Mouse (Mus musculus) embryonic facial prominence, embryonic 12.5 days (tissue): ENCODE measurements around the gene Bdkrb2. TPM values are rescaled to one million over a fixed set of nuclear protein-coding genes. Genes with fewer than 3 reads are reported as not detected.

ENCODE experiments used
- ATAC-seq: fragments of 200-750 bp; cut with Nextera tagmentation; 2 replicates; pipeline ENCODE4 v1.8.0; 2017; ENCODE audit not compliant: insufficient number of reproducible peaks, insufficient read depth, low FRiP score, low TSS enrichment
- H3K27ac ChIP-seq: fragments of 300-500 bp; sonication (generic); 2 replicates; pipeline ENCODE4 v1.5.1; 2016; ENCODE audit warnings: mild to moderate bottlenecking
- H3K27me3 ChIP-seq: fragments of 300-500 bp; sonication (generic); 2 replicates; pipeline ENCODE4 v1.6.1; 2016; ENCODE audit warnings: mild to moderate bottlenecking, moderate library complexity
- H3K36me3 ChIP-seq: fragments of 300-500 bp; sonication (generic); 2 replicates; pipeline ENCODE4 v1.6.1; 2016; ENCODE audit warnings: mild to moderate bottlenecking
- H3K4me1 ChIP-seq: fragments of 300-500 bp; sonication (generic); 2 replicates; pipeline ENCODE4 v1.6.1; 2016
- H3K4me2 ChIP-seq: fragments of 300-500 bp; sonication (generic); replicated peaks from 2 replicates; pipeline ENCODE4 v1.6.1; 2016; ENCODE audit warnings: mild to moderate bottlenecking, moderate library complexity
- H3K4me3 ChIP-seq: fragments of 300-500 bp; sonication (generic); 2 replicates; pipeline ENCODE4 v1.5.1; 2016; ENCODE audit warnings: mild to moderate bottlenecking
- H3K9ac ChIP-seq: fragments of 300-500 bp; sonication (generic); 2 replicates; pipeline ENCODE4 v1.6.1; 2016; ENCODE audit warnings: mild to moderate bottlenecking, moderate library complexity
- H3K9me3 ChIP-seq: fragments of 300-500 bp; sonication (generic); 2 replicates; pipeline ENCODE4 v1.6.1; 2016; ENCODE audit warnings: mild to moderate bottlenecking, moderate library complexity
- WGBS: fragments of 180-500 bp; shearing (Covaris S2); methylation state at CpG from one replicate; pipeline ENCODE4 v1.1.7; 2016; 5-methylcytosine and 5-hydroxymethylcytosine counted together
- polyA plus RNA-seq: library from polyadenylated mRNA; unstranded; fragments of >200 nt; fragmentation: Nextera tagmentation; extraction: Ambion mirVana; gene quantifications from 2 replicates; pipeline ENCODE4 v1.2.1, GENCODE M21; 2016

Bdkrb2 gene
- polyA plus RNA-seq = 0.99 and 1.1 TPM in 2 replicates

- H3K4me1 ChIP-seq = peaks cover 21% of the 10 kb centered on the region
- peaks cover 37% of the 10 kb centered on the region for H3K27me3 ChIP-seq
- H3K4me2 ChIP-seq = peak within 1 kb of the TSS; percentile 64
- H3K27ac ChIP-seq = no peak within 1 kb of the TSS
- WGBS = 2% methylated on average over 25 of the region's 25 CpGs
- peak; percentile 74 for ATAC-seq
- 0 out of 2 replicates have a peak, but pooled peaks cover 9% of the 10 kb centered on the region for H3K9me3 ChIP-seq
- H3K36me3 ChIP-seq = no peaks in the 10 kb centered on the region
- H3K9ac ChIP-seq = no peak within 1 kb of the TSS; the same call in 1 of the 2 replicates
- peak within 1 kb of the TSS; percentile 37 for H3K4me3 ChIP-seq
Observed at GRCm38 (mm10) chr12:105562936-105563680, at the start of gene Bdkrb2. Bdkrb2 (plus strand) TSS chr12:105563226.

GRCm38 (mm10) chr12:105514111-105514510, 48.9 kb upstream of the Bdkrb2 start:
- Histone ChIP-seq H3K4me3 (no peak overlapping the region), H3K4me1 (0 out of 2 replicates have a peak, but pooled peaks cover 2% of the 10 kb centered on the region), H3K27me3 (no peaks in the 10 kb centered on the region), H3K27ac (no peak overlapping the region), H3K9ac (no peak overlapping the region), H3K36me3 (no peaks in the 10 kb centered on the region), H3K9me3 (no peaks in the 10 kb centered on the region), H3K4me2 (no peak overlapping the region)
- no peak for ATAC-seq
- 87% methylated on average over 10 of the region's 10 CpGs for WGBS

GRCm38 (mm10) chr12:105517026-105517675, 45.9 kb upstream of the Bdkrb2 start:
- Histone ChIP-seq H3K27me3 (no peaks in the 10 kb centered on the region), H3K9me3 (no peaks in the 10 kb centered on the region), H3K9ac (no peak overlapping the region), H3K36me3 (no peaks in the 10 kb centered on the region), H3K4me2 (no peak overlapping the region), H3K4me1 (0 out of 2 replicates have a peak, but pooled peaks cover 2% of the 10 kb centered on the region), H3K4me3 (no peak overlapping the region), H3K27ac (no peak overlapping the region)
- WGBS = 82% methylated on average over 21 of the region's 21 CpGs
- ATAC-seq = no peak

- no peak overlapping the region for H3K9ac ChIP-seq
- H3K27me3 ChIP-seq = no peaks in the 10 kb centered on the region
- H3K36me3 ChIP-seq = no peaks in the 10 kb centered on the region
- no peak overlapping the region for H3K4me2 ChIP-seq
- WGBS = 77% methylated on average over 2 of the region's 2 CpGs
- no peak for ATAC-seq
- 0 out of 2 replicates have a peak, but pooled peaks cover 2% of the 10 kb centered on the region for H3K4me1 ChIP-seq
- no peaks in the 10 kb centered on the region for H3K9me3 ChIP-seq
- H3K4me3 ChIP-seq = no peak overlapping the region
- no peak overlapping the region for H3K27ac ChIP-seq
Observed at GRCm38 (mm10) chr12:105519851-105520250, 43.2 kb upstream of the Bdkrb2 start.

GRCm38 (mm10) chr12:105521170-105521762, 41.8 kb upstream of the Bdkrb2 start:
- Histone ChIP-seq H3K4me2 (no peak overlapping the region), H3K4me1 (0 out of 2 replicates have a peak, but pooled peaks cover 2% of the 10 kb centered on the region)
- 0 out of 2 replicates have a peak, but pooled peaks have one; percentile 13 for ATAC-seq

GRCm38 (mm10) chr12:105523737-105524136, 39.3 kb upstream of the Bdkrb2 start:
- H3K4me2 ChIP-seq = no peak overlapping the region
- H3K27ac ChIP-seq = no peak overlapping the region
- WGBS = 53% methylated on average over 2 of the region's 2 CpGs
- no peak overlapping the region for H3K4me3 ChIP-seq
- no peaks in the 10 kb centered on the region for H3K9me3 ChIP-seq
- no peaks in the 10 kb centered on the region for H3K4me1 ChIP-seq
- no peaks in the 10 kb centered on the region for H3K36me3 ChIP-seq
- peak; percentile 29; the same call in 1 of the 2 replicates for ATAC-seq
- H3K27me3 ChIP-seq = no peaks in the 10 kb centered on the region
- H3K9ac ChIP-seq = no peak overlapping the region

More at GRCm38 (mm10) chr12:105521170-105521762, 41.8 kb upstream of the Bdkrb2 start:
- no peak overlapping the region for H3K9ac ChIP-seq
- no peaks in the 10 kb centered on the region for H3K36me3 ChIP-seq
- 65% methylated on average over 15 of the region's 15 CpGs for WGBS
- H3K27ac ChIP-seq = no peak overlapping the region
- H3K27me3 ChIP-seq = no peaks in the 10 kb centered on the region
- H3K9me3 ChIP-seq = no peaks in the 10 kb centered on the region
- no peak overlapping the region for H3K4me3 ChIP-seq

- H3K27ac ChIP-seq = no peak overlapping the region
- 84% methylated on average over 3 of the region's 3 CpGs for WGBS
Observed at GRCm38 (mm10) chr12:105526186-105526585, 36.8 kb upstream of the Bdkrb2 start.

GRCm38 (mm10) chr12:105526829-105527228, 36.2 kb upstream of the Bdkrb2 start:
- Histone ChIP-seq H3K27me3 (no peaks in the 10 kb centered on the region), H3K36me3 (no peaks in the 10 kb centered on the region), H3K27ac (no peak overlapping the region), H3K4me3 (no peak overlapping the region), H3K4me1 (no peaks in the 10 kb centered on the region), H3K9me3 (no peaks in the 10 kb centered on the region), H3K4me2 (no peak overlapping the region), H3K9ac (no peak overlapping the region)
- WGBS = 81% methylated on average over 5 of the region's 5 CpGs
- no peak for ATAC-seq

More at GRCm38 (mm10) chr12:105526186-105526585, 36.8 kb upstream of the Bdkrb2 start:
- Histone ChIP-seq H3K9me3 (no peaks in the 10 kb centered on the region), H3K36me3 (no peaks in the 10 kb centered on the region), H3K27me3 (no peaks in the 10 kb centered on the region), H3K4me3 (no peak overlapping the region), H3K4me1 (no peaks in the 10 kb centered on the region), H3K9ac (no peak overlapping the region), H3K4me2 (no peak overlapping the region)
- no peak for ATAC-seq

- H3K4me3 ChIP-seq = no peak overlapping the region
- H3K36me3 ChIP-seq = no peaks in the 10 kb centered on the region
- 71% methylated on average over 9 of the region's 9 CpGs for WGBS
- no peaks in the 10 kb centered on the region for H3K4me1 ChIP-seq
- no peaks in the 10 kb centered on the region for H3K27me3 ChIP-seq
- H3K9ac ChIP-seq = no peak overlapping the region
- ATAC-seq = no peak
- no peaks in the 10 kb centered on the region for H3K9me3 ChIP-seq
- H3K4me2 ChIP-seq = no peak overlapping the region
- H3K27ac ChIP-seq = no peak overlapping the region
Observed at GRCm38 (mm10) chr12:105529545-105529944, 33.5 kb upstream of the Bdkrb2 start.

GRCm38 (mm10) chr12:105531724-105532371, 31.2 kb upstream of the Bdkrb2 start:
- no peak for ATAC-seq
- no peaks in the 10 kb centered on the region for H3K36me3 ChIP-seq
- no peaks in the 10 kb centered on the region for H3K9me3 ChIP-seq
- H3K27me3 ChIP-seq = no peaks in the 10 kb centered on the region
- no peak overlapping the region for H3K9ac ChIP-seq
- no peak overlapping the region for H3K27ac ChIP-seq
- H3K4me3 ChIP-seq = no peak overlapping the region
- H3K4me2 ChIP-seq = no peak overlapping the region
- WGBS = 46% methylated on average over 8 of the region's 8 CpGs
- peaks cover 5% of the 10 kb centered on the region; the same call in 1 of the 2 replicates for H3K4me1 ChIP-seq

GRCm38 (mm10) chr12:105534842-105535241, 28.2 kb upstream of the Bdkrb2 start:
- 88% methylated on average over 4 of the region's 4 CpGs for WGBS
- no peak overlapping the region for H3K27ac ChIP-seq
- H3K9ac ChIP-seq = no peak overlapping the region
- no peak overlapping the region for H3K4me3 ChIP-seq
- H3K27me3 ChIP-seq = no peaks in the 10 kb centered on the region
- H3K36me3 ChIP-seq = no peaks in the 10 kb centered on the region
- no peaks in the 10 kb centered on the region for H3K9me3 ChIP-seq
- H3K4me1 ChIP-seq = peaks cover 5% of the 10 kb centered on the region; the same call in 1 of the 2 replicates
- no peak for ATAC-seq
- H3K4me2 ChIP-seq = no peak overlapping the region
